Mouse (Mus musculus) thymus, postnatal 10 days (tissue): ENCODE measurements at regions not wholly inside any gene's neighbourhood (a gene's known extent, or its start where the extent isn't known, plus 50 kb on each side); places are given as distances from the start of the nearest gene placed in this dataset.
"Not testable (repeated sequence)": the region's sequence is repeated elsewhere in the genome, so short reads cannot be mapped to it uniquely, and the experiment has no call there.

Experiments
- DNase-seq, 2 experiments: peaks; one replicate each; pipeline ENCODE4 v3.0.0; 2021; ENCODE audit warnings: low spot score in 2 of 2

GRCm38 (mm10) chr5:64696099-64696498 lies 107.1 kb upstream of the Klf3 start:
- no peak for DNase-seq

GRCm38 (mm10) chr5:64697466-64697865 lies 105.7 kb upstream of the Klf3 start:
- no peak for DNase-seq

- no peak for DNase-seq
Observed at GRCm38 (mm10) chr5:64698458-64699116, 104.6 kb upstream of the Klf3 start.

GRCm38 (mm10) chr5:64700030-64700429 lies 103.2 kb upstream of the Klf3 start:
- DNase-seq: no peak

- no peak for DNase-seq
Observed at GRCm38 (mm10) chr5:64701219-64701779, 101.9 kb upstream of the Klf3 start.

GRCm38 (mm10) chr5:64701780-64702231 lies 101.4 kb upstream of the Klf3 start:
- no peak for DNase-seq

- not testable (repeated sequence) for DNase-seq
Observed at GRCm38 (mm10) chr5:64702404-64702803, 100.8 kb upstream of the Klf3 start.

GRCm38 (mm10) chr5:64703091-64703872 lies 99.9 kb upstream of the Klf3 start:
- peak in 1 of 2 experiments; percentile 26 for DNase-seq

GRCm38 (mm10) chr5:64704144-64704543 lies 99.0 kb upstream of the Klf3 start:
- DNase-seq: no peak

- no peak for DNase-seq
Observed at GRCm38 (mm10) chr5:64706586-64706985, 96.6 kb upstream of the Klf3 start.

- DNase-seq: no peak
Observed at GRCm38 (mm10) chr5:64709146-64709545, 94.0 kb upstream of the Klf3 start.

GRCm38 (mm10) chr5:64710236-64710635 lies 93.0 kb upstream of the Klf3 start:
- DNase-seq: no peak

- DNase-seq: no peak
Observed at GRCm38 (mm10) chr5:64710968-64711367, 92.2 kb upstream of the Klf3 start.

GRCm38 (mm10) chr5:64714221-64714653 lies 89.0 kb upstream of the Klf3 start:
- DNase-seq: no peak

GRCm38 (mm10) chr5:64714710-64715109 lies 88.5 kb upstream of the Klf3 start:
- DNase-seq: no peak

- DNase-seq: no peak
Observed at GRCm38 (mm10) chr5:64716551-64716950, 86.6 kb upstream of the Klf3 start.

- no peak for DNase-seq
Observed at GRCm38 (mm10) chr5:64722211-64722610, 81.0 kb upstream of the Klf3 start.

GRCm38 (mm10) chr5:64727847-64728246 lies 75.3 kb upstream of the Klf3 start:
- no peak for DNase-seq

- DNase-seq: no peak
Observed at GRCm38 (mm10) chr5:64732356-64732755, 70.8 kb upstream of the Klf3 start.

GRCm38 (mm10) chr5:64736985-64737384 lies 66.2 kb upstream of the Klf3 start:
- no peak for DNase-seq

- no peak for DNase-seq
Observed at GRCm38 (mm10) chr5:64738096-64738780, 65.0 kb upstream of the Klf3 start.

GRCm38 (mm10) chr5:64738781-64739310 lies 64.3 kb upstream of the Klf3 start:
- DNase-seq: no peak
